Mouse (Mus musculus): ENCODE data around the gene Sept8. TPM values are rescaled to one million over a fixed set of nuclear protein-coding genes. Genes with fewer than 3 reads are reported as not detected.
A peak's percentile ranks its signal among the peaks of the same experiment; 100 is the strongest.

Gene Sept8
- polyA plus RNA-seq, 1 experiment from 2014 or later, result 18.2 TPM

- ATAC-seq, result peak; percentile 57
- no peak overlapping the region for H3K4me2 ChIP-seq (ENCODE audit: low read depth, low read length)
- no peak overlapping the region for H3K4me3 ChIP-seq (ENCODE audit: low read length)
- H3K27me3 ChIP-seq (replicated peaks; ENCODE audit: control insufficient read depth, insufficient read depth, low read length), result no peaks in the 10 kb centered on the region; the same call in 1 of the 2 replicates
- no peaks in the 10 kb centered on the region for H3K9me3 ChIP-seq (ENCODE audit: control insufficient read depth, low read length)
- no peaks in the 10 kb centered on the region for H3K36me3 ChIP-seq (ENCODE audit: control insufficient read depth, insufficient read depth, low read length)
- 0 out of 2 replicates have a peak, but pooled peaks cover 2% of the 10 kb centered on the region for H3K4me1 ChIP-seq (ENCODE audit: control insufficient read depth, insufficient read depth, low read length)
- no peak overlapping the region for H3K27ac ChIP-seq (ENCODE audit: low read length)
- no peak overlapping the region for H3K9ac ChIP-seq (ENCODE audit: low read depth, low read length)
- 34% methylated on average over 8 of the region's 8 CpGs for WGBS
Observed at GRCm38 (mm10) chr11:53491954-53492401, 27.1 kb upstream of the Sept8 start.

DNA sequence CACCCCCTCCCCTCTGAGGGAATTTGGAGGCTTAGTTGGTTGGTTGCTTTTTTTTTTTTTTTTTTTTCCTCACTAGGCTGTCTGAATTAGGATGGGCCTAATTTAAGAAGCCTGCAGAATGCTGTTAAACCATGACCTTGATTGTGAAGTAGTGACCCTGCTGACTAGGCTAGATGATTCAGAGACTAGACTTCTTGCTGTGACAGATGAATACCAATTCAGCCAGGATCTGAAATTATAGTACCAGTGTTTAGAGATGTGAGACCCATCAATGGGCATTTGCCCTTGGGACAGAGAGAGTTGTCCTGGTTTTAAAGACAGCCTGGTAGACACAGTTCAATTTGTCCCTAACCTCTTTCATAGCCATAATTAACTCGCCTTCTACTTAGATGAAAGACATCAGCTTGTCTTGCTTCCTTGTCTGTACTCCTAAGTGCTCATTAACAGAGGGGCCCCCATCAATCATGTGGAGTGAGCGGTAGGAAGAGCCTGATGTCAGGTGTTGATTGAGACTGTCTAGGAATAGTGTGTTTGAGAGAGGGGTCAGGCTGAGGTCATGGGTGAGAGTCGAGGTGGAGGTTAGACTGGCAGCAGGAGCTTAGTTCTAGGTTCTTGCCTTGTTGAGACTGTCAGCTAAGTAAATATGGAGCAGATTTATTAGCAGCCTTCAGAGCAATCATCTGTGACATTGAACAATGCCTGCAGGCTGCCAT, 25.7 kb upstream of the Sept8 start:
- 30% methylated on average over 3 of the region's 3 CpGs for WGBS
- no peak overlapping the region for H3K4me2 ChIP-seq (ENCODE audit: low read depth, low read length)
- H3K36me3 ChIP-seq (ENCODE audit: control insufficient read depth, insufficient read depth, low read length), result no peaks in the 10 kb centered on the region
- no peak for ATAC-seq
- no peak overlapping the region for H3K9ac ChIP-seq (ENCODE audit: low read depth, low read length)
- H3K27me3 ChIP-seq (replicated peaks; ENCODE audit: control insufficient read depth, insufficient read depth, low read length), result no peaks in the 10 kb centered on the region
- H3K4me3 ChIP-seq (ENCODE audit: low read length), result no peak overlapping the region
- H3K4me1 ChIP-seq (ENCODE audit: control insufficient read depth, insufficient read depth, low read length), result no peaks in the 10 kb centered on the region
- no peaks in the 10 kb centered on the region for H3K9me3 ChIP-seq (ENCODE audit: control insufficient read depth, low read length)
- no peak overlapping the region for H3K27ac ChIP-seq (ENCODE audit: low read length)

- Histone ChIP-seq H3K4me3 (ENCODE audit: low read length) (no peak overlapping the region), H3K9me3 (ENCODE audit: control insufficient read depth, low read length) (no peaks in the 10 kb centered on the region), H3K9ac (ENCODE audit: low read depth, low read length) (no peak overlapping the region), H3K4me1 (ENCODE audit: control insufficient read depth, insufficient read depth, low read length) (peaks cover 2% of the 10 kb centered on the region; the same call in 1 of the 2 replicates), H3K27me3 (replicated peaks; ENCODE audit: control insufficient read depth, insufficient read depth, low read length) (no peaks in the 10 kb centered on the region), H3K4me2 (ENCODE audit: low read depth, low read length) (no peak overlapping the region), H3K36me3 (ENCODE audit: control insufficient read depth, insufficient read depth, low read length) (no peaks in the 10 kb centered on the region), H3K27ac (ENCODE audit: low read length) (no peak overlapping the region)
- WGBS, result 53% methylated on average over 6 of the region's 6 CpGs
- no peak for ATAC-seq
Observed at GRCm38 (mm10) chr11:53495417-53495816, 23.6 kb upstream of the Sept8 start.

GRCm38 (mm10) chr11:53496946-53497345, 22.1 kb upstream of the Sept8 start:
- Histone ChIP-seq H3K27me3 (replicated peaks; ENCODE audit: control insufficient read depth, insufficient read depth, low read length) (no peaks in the 10 kb centered on the region), H3K36me3 (ENCODE audit: control insufficient read depth, insufficient read depth, low read length) (no peaks in the 10 kb centered on the region), H3K9me3 (ENCODE audit: control insufficient read depth, low read length) (no peaks in the 10 kb centered on the region), H3K27ac (ENCODE audit: low read length) (no peak overlapping the region), H3K9ac (ENCODE audit: low read depth, low read length) (no peak overlapping the region), H3K4me2 (ENCODE audit: low read depth, low read length) (no peak overlapping the region), H3K4me3 (ENCODE audit: low read length) (no peak overlapping the region), H3K4me1 (ENCODE audit: control insufficient read depth, insufficient read depth, low read length) (peaks cover 5% of the 10 kb centered on the region; the same call in 1 of the 2 replicates)
- no peak for ATAC-seq
- WGBS, result 75% methylated on average over 6 of the region's 6 CpGs

DNA sequence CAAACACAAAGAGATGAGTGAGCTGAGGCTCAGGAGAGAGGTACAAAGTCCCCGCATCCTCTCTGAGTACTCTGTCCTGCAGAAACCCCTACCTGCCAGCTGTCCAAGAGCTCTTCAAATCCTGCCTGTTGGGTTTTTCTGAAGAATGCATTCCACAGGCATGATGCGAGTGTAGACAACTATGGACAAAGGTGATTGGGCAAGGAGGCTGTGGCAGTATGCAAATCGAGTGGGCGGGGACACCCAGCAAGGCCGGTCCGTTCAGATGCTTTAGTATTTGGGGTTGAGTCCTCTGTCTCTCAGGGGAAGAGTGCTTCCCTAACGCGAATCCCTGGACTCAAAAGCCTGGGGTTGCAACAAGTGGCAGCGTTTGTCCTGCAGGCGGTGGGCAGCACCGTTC, 18.5 kb upstream of the Sept8 start:
- Histone ChIP-seq H3K4me1 (ENCODE audit: control insufficient read depth, insufficient read depth, low read length) (peaks cover 5% of the 10 kb centered on the region; the same call in 1 of the 2 replicates), H3K27ac (ENCODE audit: low read length) (no peak overlapping the region), H3K36me3 (ENCODE audit: control insufficient read depth, insufficient read depth, low read length) (no peaks in the 10 kb centered on the region), H3K4me2 (ENCODE audit: low read depth, low read length) (no peak overlapping the region), H3K4me3 (ENCODE audit: low read length) (no peak overlapping the region), H3K9me3 (ENCODE audit: control insufficient read depth, low read length) (no peaks in the 10 kb centered on the region), H3K27me3 (replicated peaks; ENCODE audit: control insufficient read depth, insufficient read depth, low read length) (no peaks in the 10 kb centered on the region), H3K9ac (ENCODE audit: low read depth, low read length) (no peak overlapping the region)
- ATAC-seq, result peak; percentile 53; the same call in 1 of the 2 replicates
- 10% methylated on average over 11 of the region's 11 CpGs for WGBS

GRCm38 (mm10) chr11:53502039-53502765, 16.9 kb upstream of the Sept8 start:
- H3K4me3 ChIP-seq (ENCODE audit: low read length), result no peak overlapping the region
- no peaks in the 10 kb centered on the region for H3K36me3 ChIP-seq (ENCODE audit: control insufficient read depth, insufficient read depth, low read length)
- H3K4me2 ChIP-seq (ENCODE audit: low read depth, low read length), result no peak overlapping the region
- H3K27me3 ChIP-seq (replicated peaks; ENCODE audit: control insufficient read depth, insufficient read depth, low read length), result no peaks in the 10 kb centered on the region
- no peak overlapping the region for H3K27ac ChIP-seq (ENCODE audit: low read length)
- H3K4me1 ChIP-seq (ENCODE audit: control insufficient read depth, insufficient read depth, low read length), result peaks cover 5% of the 10 kb centered on the region; the same call in 1 of the 2 replicates
- no peak overlapping the region for H3K9ac ChIP-seq (ENCODE audit: low read depth, low read length)
- 79% methylated on average over 8 of the region's 8 CpGs for WGBS
- no peaks in the 10 kb centered on the region for H3K9me3 ChIP-seq (ENCODE audit: control insufficient read depth, low read length)
- ATAC-seq, result no peak

DNA sequence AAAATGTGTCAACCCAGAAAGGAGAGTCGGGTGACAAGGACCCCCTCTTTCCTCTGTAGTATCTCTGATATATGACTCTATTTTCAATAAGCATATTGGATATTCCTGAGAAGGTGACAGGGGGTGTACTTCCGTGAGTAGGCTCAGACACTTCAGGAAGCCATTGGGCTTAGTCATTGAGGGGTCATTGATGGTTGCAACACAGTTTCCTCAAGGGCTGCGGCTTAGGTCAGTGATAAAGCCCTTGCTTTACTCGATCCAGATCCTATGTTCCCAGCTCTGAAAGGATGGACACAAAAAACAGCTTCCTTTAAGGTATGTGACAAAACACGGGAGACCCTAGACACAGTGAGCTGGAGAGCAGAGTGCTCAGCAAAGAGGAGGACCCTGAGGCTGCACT, 15.3 kb upstream of the Sept8 start:
- Histone ChIP-seq H3K27me3 (replicated peaks; ENCODE audit: control insufficient read depth, insufficient read depth, low read length) (no peaks in the 10 kb centered on the region), H3K4me2 (ENCODE audit: low read depth, low read length) (no peak overlapping the region), H3K4me3 (ENCODE audit: low read length) (no peak overlapping the region), H3K27ac (ENCODE audit: low read length) (no peak overlapping the region), H3K9me3 (ENCODE audit: control insufficient read depth, low read length) (no peaks in the 10 kb centered on the region), H3K4me1 (ENCODE audit: control insufficient read depth, insufficient read depth, low read length) (peaks cover 8% of the 10 kb centered on the region; the same call in 1 of the 2 replicates), H3K9ac (ENCODE audit: low read depth, low read length) (no peak overlapping the region), H3K36me3 (ENCODE audit: control insufficient read depth, insufficient read depth, low read length) (no peaks in the 10 kb centered on the region)
- no peak for ATAC-seq
- 83% methylated on average over 5 of the region's 5 CpGs for WGBS

- ATAC-seq, result no peak
- Histone ChIP-seq H3K9me3 (ENCODE audit: control insufficient read depth, low read length) (no peaks in the 10 kb centered on the region), H3K4me3 (ENCODE audit: low read length) (no peak overlapping the region), H3K27ac (ENCODE audit: low read length) (no peak overlapping the region), H3K4me1 (ENCODE audit: control insufficient read depth, insufficient read depth, low read length) (peaks cover 8% of the 10 kb centered on the region; the same call in 1 of the 2 replicates), H3K27me3 (replicated peaks; ENCODE audit: control insufficient read depth, insufficient read depth, low read length) (no peaks in the 10 kb centered on the region), H3K36me3 (ENCODE audit: control insufficient read depth, insufficient read depth, low read length) (no peaks in the 10 kb centered on the region), H3K4me2 (ENCODE audit: low read depth, low read length) (no peak overlapping the region), H3K9ac (ENCODE audit: low read depth, low read length) (no peak overlapping the region)
- WGBS, result 88% methylated on average over 8 of the region's 8 CpGs
Observed at GRCm38 (mm10) chr11:53504376-53504775, 14.7 kb upstream of the Sept8 start.

GRCm38 (mm10) chr11:53505026-53505663, 13.9 kb upstream of the Sept8 start:
- H3K27ac ChIP-seq (ENCODE audit: low read length), result no peak overlapping the region
- no peak overlapping the region for H3K4me2 ChIP-seq (ENCODE audit: low read depth, low read length)
- ATAC-seq, result no peak
- 76% methylated on average over 5 of the region's 5 CpGs for WGBS
- no peaks in the 10 kb centered on the region for H3K9me3 ChIP-seq (ENCODE audit: control insufficient read depth, low read length)
- H3K4me1 ChIP-seq (ENCODE audit: control insufficient read depth, insufficient read depth, low read length), result peaks cover 8% of the 10 kb centered on the region; the same call in 1 of the 2 replicates
- no peak overlapping the region for H3K4me3 ChIP-seq (ENCODE audit: low read length)
- H3K9ac ChIP-seq (ENCODE audit: low read depth, low read length), result no peak overlapping the region
- H3K36me3 ChIP-seq (ENCODE audit: control insufficient read depth, insufficient read depth, low read length), result no peaks in the 10 kb centered on the region
- H3K27me3 ChIP-seq (replicated peaks; ENCODE audit: control insufficient read depth, insufficient read depth, low read length), result no peaks in the 10 kb centered on the region
